Mouse (Mus musculus): ENCODE results near the gene Tmem19. TPM values are rescaled to one million over a fixed set of nuclear protein-coding genes. Genes with fewer than 3 reads are reported as not detected.

Tmem19 gene
- polyA plus RNA-seq, 1 experiment from 2014 or later: 31.1 TPM

DNA sequence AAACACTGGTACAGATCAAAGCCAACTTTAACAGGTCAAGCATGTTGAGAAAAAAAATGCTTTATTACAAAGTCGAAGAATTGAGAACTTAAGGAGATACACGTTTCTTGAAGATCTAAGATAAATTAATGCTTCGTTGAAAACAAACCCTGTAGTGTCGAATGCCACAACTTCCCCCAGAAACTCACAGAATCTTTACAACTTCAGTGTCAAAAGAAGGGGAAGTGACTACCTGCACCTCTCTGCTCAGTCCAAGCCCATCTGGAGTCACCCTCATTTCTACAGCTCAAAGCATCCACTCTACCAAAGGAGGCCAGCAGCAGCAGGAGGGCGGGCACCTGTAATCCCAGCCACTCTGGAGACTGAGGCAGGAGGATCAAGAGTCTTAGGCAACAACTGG lies 50.1 kb downstream of the Tmem19 start:
- H3K4me1 ChIP-seq (ENCODE audit: insufficient read depth, low read depth, low read length): peaks cover 15% of the 10 kb centered on the region; the same call in 1 of the 2 replicates
- H3K9ac ChIP-seq (replicated peaks; ENCODE audit: low read depth): no peak overlapping the region
- no peak overlapping the region for H3K4me3 ChIP-seq (ENCODE audit: low read depth, low read length)
- ATAC-seq: no peak
- H3K27ac ChIP-seq (ENCODE audit: low read length): peak overlapping the region; percentile 33
- no peaks in the 10 kb centered on the region for H3K36me3 ChIP-seq (ENCODE audit: insufficient read depth, low read length)
- no peaks in the 10 kb centered on the region for H3K27me3 ChIP-seq (replicated peaks; ENCODE audit: insufficient read depth, low read length)
- H3K4me2 ChIP-seq (replicated peaks; ENCODE audit: low read depth, low read length): 0 out of 2 replicates have a peak overlapping the region, but pooled peaks have one; percentile 2
- no peak for DNase-seq (ENCODE audit: low spot score)
- no peak for TF ChIP-seq EP300 (IDR thresholded peaks at IDR 0.05)
- TF ChIP-seq CTCF (IDR thresholded peaks at IDR 0.05): no peak
- no peaks in the 10 kb centered on the region for H3K9me3 ChIP-seq (ENCODE audit: low read length)
- 66% methylated on average over 5 of the region's 5 CpGs for WGBS

DNA sequence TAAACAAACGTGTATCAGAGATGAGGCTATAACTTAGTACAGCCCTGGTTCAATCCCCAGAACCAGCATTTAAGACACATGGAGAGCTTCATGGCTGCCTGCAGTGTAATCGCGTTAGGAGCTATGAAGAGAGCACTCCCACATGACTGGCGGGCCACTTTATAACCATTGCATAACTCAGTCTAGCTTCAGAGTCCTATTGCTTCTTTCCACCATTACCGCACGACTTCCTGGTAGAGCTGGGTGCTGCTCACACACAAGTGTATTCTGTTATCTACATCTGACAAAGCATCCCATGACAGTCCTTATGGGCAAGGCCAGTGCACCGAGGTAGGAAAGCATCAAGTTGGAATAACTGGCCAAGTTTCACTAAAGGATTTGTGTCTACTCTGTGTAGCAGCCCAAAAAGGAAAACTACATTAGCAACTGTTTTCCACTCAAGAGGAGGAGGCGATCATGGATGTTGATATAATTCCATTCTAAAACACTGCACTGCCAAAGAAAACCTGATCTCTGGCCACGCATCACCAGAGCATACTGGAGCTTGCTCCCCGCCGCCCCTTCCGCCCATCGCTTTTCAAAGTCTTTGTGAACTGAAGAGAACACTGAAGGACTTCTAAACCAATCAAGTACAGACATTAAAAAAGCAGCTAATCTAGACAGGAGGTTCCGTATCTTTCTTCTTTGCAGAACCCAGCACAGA lies 50.9 kb downstream of the Tmem19 start:
- H3K36me3 ChIP-seq (ENCODE audit: insufficient read depth, low read length): no peaks in the 10 kb centered on the region
- H3K27me3 ChIP-seq (replicated peaks; ENCODE audit: insufficient read depth, low read length): no peaks in the 10 kb centered on the region
- no peak overlapping the region for H3K9ac ChIP-seq (replicated peaks; ENCODE audit: low read depth)
- TF ChIP-seq CTCF (IDR thresholded peaks at IDR 0.05): no peak
- no peak for TF ChIP-seq EP300 (IDR thresholded peaks at IDR 0.05)
- DNase-seq (ENCODE audit: low spot score) (peak; percentile 62), ATAC-seq (0 out of 2 replicates have a peak, but pooled peaks have one; percentile 11)
- peaks cover 15% of the 10 kb centered on the region; the same call in 1 of the 2 replicates for H3K4me1 ChIP-seq (ENCODE audit: insufficient read depth, low read depth, low read length)
- H3K4me2 ChIP-seq (replicated peaks; ENCODE audit: low read depth, low read length): no peak overlapping the region
- H3K4me3 ChIP-seq (ENCODE audit: low read depth, low read length): no peak overlapping the region
- WGBS: 78% methylated on average over 14 of the region's 14 CpGs
- no peak overlapping the region for H3K27ac ChIP-seq (ENCODE audit: low read length)
- H3K9me3 ChIP-seq (ENCODE audit: low read length): no peaks in the 10 kb centered on the region

DNA sequence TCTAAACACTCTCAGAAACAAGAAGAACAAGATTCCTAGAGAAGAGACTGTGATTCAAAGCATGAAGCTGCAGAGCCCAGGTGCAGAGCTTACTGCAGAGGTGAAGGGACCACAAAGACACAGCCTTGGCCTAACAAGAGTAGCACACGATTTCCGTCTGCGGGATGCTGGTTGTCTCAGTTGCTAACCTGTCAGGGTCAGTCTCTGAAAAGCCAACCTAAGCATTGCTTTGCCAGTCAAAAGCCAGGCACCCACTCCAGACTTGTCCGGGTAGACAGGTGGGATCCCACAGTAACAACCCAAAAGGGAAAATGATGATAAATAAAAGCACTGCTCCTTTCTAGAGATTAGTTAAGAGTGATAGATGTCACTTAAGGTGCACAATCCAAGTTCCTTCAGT lies 53.1 kb downstream of the Tmem19 start:
- H3K27ac ChIP-seq (ENCODE audit: low read length): no peak overlapping the region
- H3K9me3 ChIP-seq (ENCODE audit: low read length): no peaks in the 10 kb centered on the region
- H3K27me3 ChIP-seq (replicated peaks; ENCODE audit: insufficient read depth, low read length): no peaks in the 10 kb centered on the region
- no peak overlapping the region for H3K4me3 ChIP-seq (ENCODE audit: low read depth, low read length)
- DNase-seq (ENCODE audit: low spot score): no peak
- WGBS: 89% methylated on average over 4 of the region's 4 CpGs
- TF ChIP-seq EP300 (IDR thresholded peaks at IDR 0.05) (no peak), CTCF (IDR thresholded peaks at IDR 0.05) (no peak)
- H3K9ac ChIP-seq (replicated peaks; ENCODE audit: low read depth): no peak overlapping the region
- no peaks in the 10 kb centered on the region for H3K36me3 ChIP-seq (ENCODE audit: insufficient read depth, low read length)
- no peak for ATAC-seq
- H3K4me2 ChIP-seq (replicated peaks; ENCODE audit: low read depth, low read length): no peak overlapping the region
- peaks cover 15% of the 10 kb centered on the region; the same call in 1 of the 2 replicates for H3K4me1 ChIP-seq (ENCODE audit: insufficient read depth, low read depth, low read length)

DNA sequence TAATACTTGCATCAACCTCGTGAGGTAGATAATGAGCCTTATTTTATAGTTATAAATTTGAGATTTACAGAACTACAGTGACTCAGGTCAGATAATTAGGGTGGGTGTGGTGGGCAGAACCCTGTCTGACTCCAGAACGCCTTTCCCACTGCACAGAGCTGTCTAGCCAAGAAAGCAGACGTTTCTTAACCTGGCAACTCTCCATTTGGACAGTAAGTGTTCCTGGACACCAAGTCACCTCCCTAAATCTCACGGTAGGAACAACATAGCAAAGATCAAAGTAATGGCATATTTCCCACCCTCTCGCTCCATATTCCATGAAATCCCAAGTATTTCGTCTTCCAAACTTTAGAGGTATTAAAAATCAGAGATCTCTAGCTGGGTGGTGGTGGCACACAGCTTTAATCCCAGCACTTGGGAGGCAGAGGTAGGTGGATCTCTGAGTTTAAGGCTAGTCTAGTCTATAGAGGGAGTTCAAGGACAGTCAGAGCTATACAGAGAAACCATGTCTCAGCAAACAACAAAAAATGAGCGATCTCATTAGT lies 54.9 kb downstream of the Tmem19 start:
- no peaks in the 10 kb centered on the region for H3K27me3 ChIP-seq (replicated peaks; ENCODE audit: insufficient read depth, low read length)
- no peak overlapping the region for H3K4me2 ChIP-seq (replicated peaks; ENCODE audit: low read depth, low read length)
- WGBS: 80% methylated on average over 7 of the region's 7 CpGs
- no peak overlapping the region for H3K27ac ChIP-seq (ENCODE audit: low read length)
- no peak for ATAC-seq
- TF ChIP-seq EP300 (IDR thresholded peaks at IDR 0.05): no peak
- TF ChIP-seq CTCF (IDR thresholded peaks at IDR 0.05): no peak
- H3K9me3 ChIP-seq (ENCODE audit: low read length): no peaks in the 10 kb centered on the region
- DNase-seq (ENCODE audit: low spot score): no peak
- no peak overlapping the region for H3K4me3 ChIP-seq (ENCODE audit: low read depth, low read length)
- H3K36me3 ChIP-seq (ENCODE audit: insufficient read depth, low read length): no peaks in the 10 kb centered on the region
- peaks cover 4% of the 10 kb centered on the region; the same call in 1 of the 2 replicates for H3K4me1 ChIP-seq (ENCODE audit: insufficient read depth, low read depth, low read length)
- H3K9ac ChIP-seq (replicated peaks; ENCODE audit: low read depth): no peak overlapping the region

DNA sequence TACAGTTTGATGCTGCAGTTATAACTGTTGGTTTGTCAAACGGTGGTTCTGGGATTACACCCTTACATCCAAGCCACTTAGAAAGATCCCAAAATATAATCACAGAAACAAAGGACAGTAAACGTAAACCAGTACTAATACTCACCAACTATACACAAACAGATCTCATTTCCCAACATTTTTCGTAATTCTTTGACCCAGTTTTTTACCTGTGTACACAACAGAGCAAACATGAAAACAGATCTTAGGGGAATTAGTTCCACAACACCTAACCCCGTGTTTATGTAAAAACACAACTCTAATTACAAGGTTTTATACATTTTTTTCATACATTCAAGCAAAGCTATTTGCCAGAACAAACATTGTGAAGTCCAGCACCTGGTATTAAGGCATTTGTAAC lies 63.6 kb downstream of the Tmem19 start:
- no peak for DNase-seq (ENCODE audit: low spot score)
- Histone ChIP-seq H3K9ac (replicated peaks; ENCODE audit: low read depth) (no peak overlapping the region), H3K4me2 (replicated peaks; ENCODE audit: low read depth, low read length) (no peak overlapping the region), H3K4me1 (ENCODE audit: insufficient read depth, low read depth, low read length) (no peaks in the 10 kb centered on the region), H3K36me3 (ENCODE audit: insufficient read depth, low read length) (peaks cover 29% of the 10 kb centered on the region), H3K9me3 (ENCODE audit: low read length) (no peaks in the 10 kb centered on the region), H3K27me3 (replicated peaks; ENCODE audit: insufficient read depth, low read length) (no peaks in the 10 kb centered on the region), H3K27ac (ENCODE audit: low read length) (no peak overlapping the region), H3K4me3 (ENCODE audit: low read depth, low read length) (no peak overlapping the region)
- no peak for ATAC-seq
- TF ChIP-seq CTCF (IDR thresholded peaks at IDR 0.05): no peak
- TF ChIP-seq EP300 (IDR thresholded peaks at IDR 0.05): no peak
- WGBS: 93% methylated on average over 4 of the region's 4 CpGs

DNA sequence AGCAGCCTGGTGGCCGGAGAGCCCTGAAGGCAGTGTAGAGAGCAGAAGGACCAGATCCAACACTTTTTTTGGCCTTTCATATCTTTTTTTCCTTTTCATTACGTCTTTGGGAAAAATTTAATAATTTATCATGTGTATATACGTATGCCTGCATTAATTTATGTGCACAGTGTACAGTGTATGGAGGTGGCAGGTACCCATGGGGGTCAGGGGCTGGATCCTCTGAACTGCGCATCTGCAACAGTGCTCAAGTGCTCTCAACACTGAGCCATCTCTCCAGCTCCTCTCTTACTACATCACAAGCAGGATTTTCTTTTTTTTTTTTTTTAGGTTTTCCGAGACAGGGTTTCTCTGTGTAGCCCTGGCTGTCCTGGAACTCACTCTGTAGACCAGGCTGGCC lies 64.7 kb downstream of the Tmem19 start:
- Histone ChIP-seq H3K36me3 (ENCODE audit: insufficient read depth, low read length) (peaks cover 32% of the 10 kb centered on the region), H3K27ac (ENCODE audit: low read length) (no peak overlapping the region), H3K4me3 (ENCODE audit: low read depth, low read length) (no peak overlapping the region), H3K9ac (replicated peaks; ENCODE audit: low read depth) (no peak overlapping the region), H3K4me1 (ENCODE audit: insufficient read depth, low read depth, low read length) (no peaks in the 10 kb centered on the region), H3K9me3 (ENCODE audit: low read length) (no peaks in the 10 kb centered on the region), H3K27me3 (replicated peaks; ENCODE audit: insufficient read depth, low read length) (no peaks in the 10 kb centered on the region), H3K4me2 (replicated peaks; ENCODE audit: low read depth, low read length) (no peak overlapping the region)
- 88% methylated on average over 5 of the region's 5 CpGs for WGBS
- DNase-seq (ENCODE audit: low spot score) (no peak), ATAC-seq (no peak)
- TF ChIP-seq CTCF (IDR thresholded peaks at IDR 0.05): no peak
- TF ChIP-seq EP300 (IDR thresholded peaks at IDR 0.05): no peak

Data from lung, postnatal 0 days (tissue).